Mouse (Mus musculus) lung, postnatal 0 days (tissue): Measurements from ENCODE around the gene Rora. TPM values are rescaled to one million over a fixed set of nuclear protein-coding genes. Genes with fewer than 3 reads are reported as not detected.

Source experiments
- ATAC-seq: fragments of 200-750 bp; cut with Nextera tagmentation; 2 replicates; pipeline ENCODE4 v1.8.0; 2017; ENCODE audit warnings: moderate library complexity
- DNase-seq: peaks from one replicate; pipeline ENCODE4 v3.0.0-alpha.2; 2016; ENCODE audit warnings: low spot score
- H3K27ac ChIP-seq: fragments of 300-500 bp; sonication (generic); 2 replicates; pipeline ENCODE4 v1.5.1; 2014; ENCODE audit warnings: antibody characterized with exemption, mild to moderate bottlenecking, low read length, mixed read lengths
- H3K27me3 ChIP-seq: fragments of 300-500 bp; sonication (generic); replicated peaks from 2 replicates; pipeline ENCODE4 v1.6.1; 2014; ENCODE audit warnings: low read length, mixed read lengths; ENCODE audit not compliant: insufficient read depth
- H3K36me3 ChIP-seq: fragments of 300-500 bp; sonication (generic); 2 replicates; pipeline ENCODE4 v1.6.1; 2014; ENCODE audit warnings: low read length, mixed read lengths; ENCODE audit not compliant: insufficient read depth
- H3K4me1 ChIP-seq: fragments of 300-500 bp; sonication (generic); 2 replicates; pipeline ENCODE4 v1.6.1; 2014; ENCODE audit warnings: antibody characterized with exemption, low read depth, low read length, mixed read lengths; ENCODE audit not compliant: insufficient read depth
- H3K4me2 ChIP-seq: fragments of 300-500 bp; sonication (generic); replicated peaks from 2 replicates; pipeline ENCODE4 v1.6.1; 2014; ENCODE audit warnings: low read depth, mild to moderate bottlenecking, low read length, moderate library complexity, mixed read lengths
- H3K4me3 ChIP-seq: fragments of 300-500 bp; sonication (generic); 2 replicates; pipeline ENCODE4 v1.5.1; 2014; ENCODE audit warnings: low read depth, low read length
- H3K9ac ChIP-seq: fragments of 300-500 bp; sonication (generic); replicated peaks from 2 replicates; pipeline ENCODE4 v1.6.1; 2014; ENCODE audit warnings: low read depth, mild to moderate bottlenecking
- H3K9me3 ChIP-seq: fragments of 300-500 bp; sonication (generic); 2 replicates; pipeline ENCODE4 v1.6.1; 2016; ENCODE audit warnings: low read length, mixed read lengths
- CTCF ChIP-seq: IDR thresholded peaks from 2 replicates; pipeline ENCODE4 v1.5.1; 2016; ENCODE audit warnings: antibody characterized with exemption, mild to moderate bottlenecking
- EP300 ChIP-seq: IDR thresholded peaks from 2 replicates; pipeline ENCODE4 v1.6.1; 2016; ENCODE audit warnings: antibody characterized with exemption, mild to moderate bottlenecking, control low read depth
- WGBS: fragments of 180-500 bp; shearing (Covaris S2); extraction: QIAGEN DNeasy Blood & Tissue Kit; methylation state at CpG from one replicate; pipeline ENCODE4 v1.1.7; 2014; 5-methylcytosine and 5-hydroxymethylcytosine counted together
- polyA plus RNA-seq: library from polyadenylated mRNA; unstranded; fragments of >200 nt; fragmentation: Nextera tagmentation; extraction: Ambion mirVana; gene quantifications from 2 replicates; pipeline ENCODE4 v1.2.1, GENCODE M21; 2015

Rora gene
- polyA plus RNA-seq, 1 experiment from 2014 or later, result 18.8 TPM

DNA sequence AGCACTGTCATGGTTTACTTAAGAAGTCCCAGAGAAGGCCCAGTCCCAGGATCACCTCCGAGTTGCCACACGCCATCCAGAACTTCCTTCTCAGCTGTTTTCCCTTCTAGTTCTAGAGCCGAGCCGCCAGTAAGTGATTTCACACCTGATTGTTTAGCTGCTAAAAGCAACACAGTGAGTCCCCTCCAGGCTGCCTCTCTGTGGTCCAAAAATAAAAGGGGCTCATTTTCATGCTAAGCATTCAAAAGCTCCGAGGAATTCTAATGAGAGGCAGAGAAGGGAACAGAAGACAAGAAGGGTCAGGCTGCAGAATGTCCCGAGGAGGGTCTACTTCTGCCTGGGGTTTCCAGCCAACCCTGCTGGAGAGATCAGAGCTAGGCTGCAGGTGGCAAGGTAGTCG, 580.9 kb downstream of the Rora start:
- Histone ChIP-seq H3K27me3 (no peaks in the 10 kb centered on the region), H3K9ac (no peak overlapping the region), H3K4me3 (no peak overlapping the region), H3K9me3 (no peaks in the 10 kb centered on the region), H3K36me3 (no peaks in the 10 kb centered on the region), H3K4me1 (no peaks in the 10 kb centered on the region), H3K4me2 (no peak overlapping the region), H3K27ac (no peak overlapping the region)
- ATAC-seq (no peak), DNase-seq (no peak)
- 54% methylated on average over 7 of the region's 7 CpGs for WGBS
- TF ChIP-seq EP300, result no peak
- no peak for TF ChIP-seq CTCF

- Histone ChIP-seq H3K9me3 (no peaks in the 10 kb centered on the region), H3K36me3 (no peaks in the 10 kb centered on the region), H3K4me3 (no peak overlapping the region), H3K27ac (no peak overlapping the region), H3K4me2 (no peak overlapping the region), H3K4me1 (no peaks in the 10 kb centered on the region), H3K27me3 (no peaks in the 10 kb centered on the region), H3K9ac (no peak overlapping the region)
- ATAC-seq (no peak; the same call in 1 of the 2 replicates), DNase-seq (peak; percentile 29)
- 44% methylated on average over 10 of the region's 10 CpGs for WGBS
- no peak for TF ChIP-seq EP300
- no peak for TF ChIP-seq CTCF
Observed at GRCm38 (mm10) chr9:69237316-69237715, 583.7 kb downstream of the Rora start.

- Histone ChIP-seq H3K27ac (no peak overlapping the region), H3K36me3 (no peaks in the 10 kb centered on the region), H3K9me3 (no peaks in the 10 kb centered on the region), H3K4me1 (no peaks in the 10 kb centered on the region), H3K9ac (no peak overlapping the region), H3K27me3 (no peaks in the 10 kb centered on the region), H3K4me3 (no peak overlapping the region), H3K4me2 (no peak overlapping the region)
- no peak for TF ChIP-seq CTCF
- TF ChIP-seq EP300, result no peak
- ATAC-seq, result no peak
- no peak for DNase-seq
- 60% methylated on average over 6 of the region's 6 CpGs for WGBS
Observed at GRCm38 (mm10) chr9:69242538-69242937, 589.0 kb downstream of the Rora start.

GRCm38 (mm10) chr9:69243626-69244025, 590.0 kb downstream of the Rora start:
- H3K36me3 ChIP-seq, result no peaks in the 10 kb centered on the region
- no peak overlapping the region for H3K4me3 ChIP-seq
- no peak for DNase-seq
- H3K9ac ChIP-seq, result no peak overlapping the region
- H3K9me3 ChIP-seq, result no peaks in the 10 kb centered on the region
- WGBS, result 57% methylated on average over 6 of the region's 6 CpGs
- TF ChIP-seq CTCF, result no peak
- TF ChIP-seq EP300, result no peak
- H3K27me3 ChIP-seq, result no peaks in the 10 kb centered on the region
- H3K4me2 ChIP-seq, result no peak overlapping the region
- no peaks in the 10 kb centered on the region for H3K4me1 ChIP-seq
- H3K27ac ChIP-seq, result no peak overlapping the region
- ATAC-seq, result no peak

GRCm38 (mm10) chr9:69246225-69246624, 592.6 kb downstream of the Rora start:
- H3K9me3 ChIP-seq, result no peaks in the 10 kb centered on the region
- no peak for DNase-seq

DNA sequence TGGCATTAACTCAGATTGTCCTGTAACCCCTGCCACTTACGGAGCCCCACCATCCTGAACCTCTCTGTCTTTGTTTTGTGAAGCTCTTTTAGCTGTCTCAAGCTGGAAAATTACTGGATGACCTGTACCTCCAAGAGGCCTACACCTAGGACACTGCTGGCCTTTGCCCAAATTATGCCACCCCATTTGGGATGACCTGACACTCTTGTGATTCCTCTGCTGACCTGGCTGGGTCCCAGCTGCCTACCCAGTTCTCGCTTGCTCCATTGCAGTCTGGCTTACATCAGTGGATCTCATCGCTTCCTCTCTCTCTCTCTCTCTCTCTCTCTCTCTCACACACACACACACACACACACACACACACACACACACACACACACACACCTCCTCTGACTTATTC, 596.0 kb downstream of the Rora start:
- WGBS, result 90% methylated on average over 3 of the region's 3 CpGs
- Histone ChIP-seq H3K4me2 (no peak overlapping the region), H3K27ac (no peak overlapping the region), H3K4me1 (no peaks in the 10 kb centered on the region), H3K27me3 (no peaks in the 10 kb centered on the region), H3K9ac (no peak overlapping the region), H3K4me3 (no peak overlapping the region), H3K36me3 (no peaks in the 10 kb centered on the region), H3K9me3 (no peaks in the 10 kb centered on the region)
- ATAC-seq (no peak), DNase-seq (no peak)
- TF ChIP-seq EP300 (no peak), CTCF (no peak)

More at GRCm38 (mm10) chr9:69246225-69246624, 592.6 kb downstream of the Rora start:
- 49% methylated on average over 3 of the region's 3 CpGs for WGBS
- H3K4me1 ChIP-seq, result no peaks in the 10 kb centered on the region
- H3K4me2 ChIP-seq, result no peak overlapping the region
- no peak for TF ChIP-seq EP300
- TF ChIP-seq CTCF, result no peak
- no peaks in the 10 kb centered on the region for H3K27me3 ChIP-seq
- H3K9ac ChIP-seq, result no peak overlapping the region
- no peak overlapping the region for H3K4me3 ChIP-seq
- ATAC-seq, result no peak
- H3K27ac ChIP-seq, result no peak overlapping the region
- no peaks in the 10 kb centered on the region for H3K36me3 ChIP-seq

GRCm38 (mm10) chr9:69250326-69250725, 596.7 kb downstream of the Rora start:
- TF ChIP-seq EP300 (no peak), CTCF (no peak)
- no peak overlapping the region for H3K27ac ChIP-seq
- no peak overlapping the region for H3K4me3 ChIP-seq
- DNase-seq (no peak), ATAC-seq (no peak)
- WGBS, result 93% methylated on average over 7 of the region's 8 CpGs
- H3K4me1 ChIP-seq, result no peaks in the 10 kb centered on the region
- no peak overlapping the region for H3K4me2 ChIP-seq
- H3K27me3 ChIP-seq, result no peaks in the 10 kb centered on the region
- H3K9ac ChIP-seq, result no peak overlapping the region
- H3K9me3 ChIP-seq, result no peaks in the 10 kb centered on the region
- H3K36me3 ChIP-seq, result no peaks in the 10 kb centered on the region
